ENCODE assay signal across 9 mouse cellular contexts in the genomic region with DNA sequence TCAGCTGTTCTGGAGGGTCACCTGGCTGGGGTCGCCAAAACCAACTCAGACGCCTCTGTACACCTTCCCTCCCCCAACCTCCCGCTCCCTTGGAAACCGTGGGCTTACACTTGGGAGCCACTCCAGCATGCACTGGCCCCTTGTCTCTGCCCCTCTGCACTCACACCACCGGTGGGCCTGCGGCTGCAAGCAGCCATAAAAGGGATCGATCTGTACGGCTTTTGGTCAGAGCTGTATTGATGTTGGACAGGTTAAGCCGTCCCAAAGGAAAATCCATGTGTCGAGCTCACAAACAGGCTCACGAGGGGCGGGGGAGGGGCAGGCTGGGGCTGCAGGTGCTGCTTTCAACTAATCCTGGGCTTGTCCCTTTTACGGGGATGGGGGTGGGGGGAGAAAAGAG. TPM values are rescaled to one million over a fixed set of nuclear protein-coding genes. Genes with fewer than 3 reads are reported as not detected.
DNase-seq lines count a peak whose midpoint lies in the region; ATAC-seq and TF ChIP-seq lines count a peak whose summit lies in the region.
"Had no signal": no experiment of that assay in that cellular context is flagged by ENCODE, and none has a peak within 500 bp of the region (broad histone marks: within the 10 kb centered on the region; RNA-seq: fewer than 3 reads in every experiment).

No protein-coding gene starts in this region.

- WGBS in lung, embryonic 14.5 days = 29% methylated on average over 13 of the region's 13 CpGs
- WGBS in forebrain, embryonic 16.5 days = 13% methylated on average over 13 of the region's 13 CpGs
- WGBS in limb, embryonic 12.5 days = 9% methylated on average over 13 of the region's 13 CpGs
- 20% methylated on average over 13 of the region's 13 CpGs for WGBS in small intestine, adult 2 months

- no peak overlapping the region for H3K4me3 ChIP-seq in lung, embryonic 14.5 days (ENCODE audit: low read depth, low read length)
- no peak overlapping the region for H3K4me3 ChIP-seq in forebrain, embryonic 16.5 days (replicated peaks; ENCODE audit: low read length)
- no peak overlapping the region for H3K4me3 ChIP-seq in limb, embryonic 12.5 days (replicated peaks)
- 0 out of 2 replicates have a peak overlapping the region, but pooled peaks have one; percentile 1 for H3K4me3 ChIP-seq in small intestine, adult 2 months (ENCODE audit: low read depth, low read length)
- H3K4me3 ChIP-seq: embryonic facial prominence, embryonic 13.5 days had no signal

- H3K9me3 ChIP-seq in lung, embryonic 14.5 days (ENCODE audit: low read depth, low read length) = no peaks in the 10 kb centered on the region
- no peaks in the 10 kb centered on the region for H3K9me3 ChIP-seq in forebrain, embryonic 16.5 days (ENCODE audit: control insufficient read depth, low read length)
- no peaks in the 10 kb centered on the region for H3K9me3 ChIP-seq in limb, embryonic 12.5 days
- H3K9me3 ChIP-seq: embryonic facial prominence, embryonic 13.5 days had no signal

- no peaks in the 10 kb centered on the region for H3K27me3 ChIP-seq in lung, embryonic 14.5 days (ENCODE audit: insufficient read depth, low read length)
- no peaks in the 10 kb centered on the region for H3K27me3 ChIP-seq in forebrain, embryonic 16.5 days (replicated peaks; ENCODE audit: control insufficient read depth, insufficient read depth, low read length)
- H3K27me3 ChIP-seq in limb, embryonic 12.5 days = no peaks in the 10 kb centered on the region
- no peaks in the 10 kb centered on the region for H3K27me3 ChIP-seq in small intestine, adult 2 months (ENCODE audit: control insufficient read depth, insufficient read depth, low read length)
- H3K27me3 ChIP-seq: embryonic facial prominence, embryonic 13.5 days had no signal

- H3K4me2 ChIP-seq in lung, embryonic 14.5 days = peak overlapping the region; percentile 23; the same call in 1 of the 2 replicates
- H3K4me2 ChIP-seq in forebrain, embryonic 16.5 days (ENCODE audit: low read length) = no peak overlapping the region
- peak overlapping the region; percentile 8; the same call in 1 of the 2 replicates for H3K4me2 ChIP-seq in limb, embryonic 12.5 days
- H3K4me2 ChIP-seq: embryonic facial prominence, embryonic 13.5 days had no signal

- no peak for TF ChIP-seq POLR2A in small intestine, adult 2 months (IDR thresholded peaks at IDR 0.05; ENCODE audit: low read depth, low read length)

- DNase-seq in lung, embryonic 14.5 days = no peak
- DNase-seq in lung, adult 18-20 months = no peak
- DNase-seq in spleen, postnatal 4 days (ENCODE audit: low spot score in 2 of 2) = no peak
- DNase-seq in layer of hippocampus, postnatal 36 days = no peak
- no peak for DNase-seq in layer of hippocampus, adult 18-20 months (ENCODE audit: low spot score in 2 of 2)

- H3K27ac ChIP-seq in lung, embryonic 14.5 days (ENCODE audit: low read depth) = no peak overlapping the region
- no peak overlapping the region for H3K27ac ChIP-seq in forebrain, embryonic 16.5 days (ENCODE audit: low read length)
- peak overlapping the region; percentile 50; the same call in 1 of the 2 replicates for H3K27ac ChIP-seq in limb, embryonic 12.5 days
- H3K27ac ChIP-seq in small intestine, adult 2 months (ENCODE audit: insufficient read depth, low read depth, low read length) = peak overlapping the region; percentile 52
- H3K27ac ChIP-seq: embryonic facial prominence, embryonic 13.5 days had no signal

- no peak for ATAC-seq in lung, embryonic 14.5 days (ENCODE audit: insufficient read depth)
- ATAC-seq in forebrain, embryonic 16.5 days = no peak
- ATAC-seq in limb, embryonic 12.5 days (ENCODE audit: insufficient number of reproducible peaks, insufficient read depth, low FRiP score, low TSS enrichment, low read depth) = no peak

- H3K36me3 ChIP-seq in lung, embryonic 14.5 days (ENCODE audit: insufficient read depth) = no peaks in the 10 kb centered on the region
- no peaks in the 10 kb centered on the region for H3K36me3 ChIP-seq in forebrain, embryonic 16.5 days (ENCODE audit: control insufficient read depth, insufficient read depth)
- no peaks in the 10 kb centered on the region for H3K36me3 ChIP-seq in limb, embryonic 12.5 days
- H3K36me3 ChIP-seq in small intestine, adult 2 months (ENCODE audit: control insufficient read depth, insufficient read depth, low read length) = no peaks in the 10 kb centered on the region
- H3K36me3 ChIP-seq: embryonic facial prominence, embryonic 13.5 days had no signal

- no peak for TF ChIP-seq CTCF in lung, embryonic 14.5 days (IDR thresholded peaks at IDR 0.05; ENCODE audit: low read depth)
- TF ChIP-seq CTCF in small intestine, adult 2 months (IDR thresholded peaks at IDR 0.05; ENCODE audit: extremely low read depth, insufficient read length, insufficient replicate concordance, low read depth, low read length) = no peak

- peaks cover 35% of the 10 kb centered on the region for H3K4me1 ChIP-seq in lung, embryonic 14.5 days (ENCODE audit: insufficient read depth)
- peaks cover 69% of the 10 kb centered on the region for H3K4me1 ChIP-seq in forebrain, embryonic 16.5 days (replicated peaks; ENCODE audit: control insufficient read depth, insufficient read depth, low read length)
- peaks cover 90% of the 10 kb centered on the region for H3K4me1 ChIP-seq in limb, embryonic 12.5 days (replicated peaks)
- H3K4me1 ChIP-seq in small intestine, adult 2 months (ENCODE audit: control insufficient read depth, insufficient read depth, insufficient read length, low read length) = peaks cover 71% of the 10 kb centered on the region

- no peak overlapping the region for H3K9ac ChIP-seq in lung, embryonic 14.5 days
- peak overlapping the region; percentile 30 for H3K9ac ChIP-seq in forebrain, embryonic 16.5 days (replicated peaks; ENCODE audit: low read depth, low read length)
- H3K9ac ChIP-seq in limb, embryonic 12.5 days (replicated peaks) = no peak overlapping the region
- H3K9ac ChIP-seq: embryonic facial prominence, embryonic 13.5 days had no signal

RNA-seq across cellular contexts. Expression of a gene that starts 46.1 kb away (rescaled TPM):
- 131 and 139 TPM in 2 replicates for polyA plus RNA-seq in lung, embryonic 14.5 days (2014; fragmentation: Nextera tagmentation; extraction: Ambion mirVana)
- 23.1 and 24.3 TPM in 2 replicates for polyA plus RNA-seq in forebrain, embryonic 16.5 days (2015; fragmentation: Nextera tagmentation; extraction: Ambion mirVana)
- 111 and 113 TPM in 2 replicates for polyA plus RNA-seq in limb, embryonic 12.5 days (2016; fragmentation: Nextera tagmentation; extraction: Ambion mirVana)
- polyA plus RNA-seq in small intestine, adult 2 months (2012; rRNA removed) = 12.6 and 22.5 TPM in 2 replicates
- total RNA-seq in layer of hippocampus, postnatal 36 days (2021) = 1 to 10 TPM; 4.8 to 5.5 TPM
- total RNA-seq in layer of hippocampus, adult 18-20 months (2021) = 1 to 10 TPM; 3.5 to 4.2 TPM

Comparison
In these comparisons a context has a peak if more than half of its experiments do, and no peak if none do; other contexts are left out.
1. H3K27ac ChIP-seq: peak in limb, embryonic 12.5 days (single experiment) and small intestine, adult 2 months (single experiment); none in lung, embryonic 14.5 days (single experiment) and forebrain, embryonic 16.5 days (single experiment).